Mouse (Mus musculus): ENCODE measurements around the gene Kiss1. TPM values are rescaled to one million over a fixed set of nuclear protein-coding genes. Genes with fewer than 3 reads are reported as not detected.

Kiss1 gene
- total and polyA plus RNA-seq, 3 experiments = not detected

DNA sequence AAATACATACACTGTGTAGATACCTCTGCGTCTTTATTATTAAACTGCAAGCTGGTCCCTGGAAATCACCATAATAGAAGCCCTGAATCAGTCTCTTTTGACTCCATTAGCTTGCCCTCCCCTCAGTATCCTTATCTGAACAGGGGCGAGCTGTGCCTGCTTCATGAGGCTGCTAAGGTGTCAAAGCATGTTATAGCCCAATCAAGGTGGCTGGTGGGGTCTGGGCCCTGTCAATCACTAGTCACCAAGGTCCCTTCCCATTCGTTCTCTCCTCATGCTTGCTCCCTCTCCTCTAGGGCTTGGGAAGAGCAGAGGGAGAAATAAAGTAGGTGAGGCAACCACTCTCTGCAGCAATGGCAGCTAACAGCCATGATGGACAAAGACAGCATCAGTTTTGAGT, 25.6 kb downstream of the Kiss1 start:
- H3K27ac ChIP-seq (ENCODE audit: insufficient read depth, low read depth) = no peak overlapping the region
- no peak for DNase-seq (ENCODE audit: extremely low read depth)
- no peaks in the 10 kb centered on the region for H3K79me2 ChIP-seq (replicated peaks; ENCODE audit: control insufficient read depth, extremely low read depth, insufficient read depth, poor library complexity, severe bottlenecking)
- TF ChIP-seq ELF1 (IDR thresholded peaks at IDR 0.05; ENCODE audit: low read depth, low read length) = no peak
- no peak for TF ChIP-seq MAFK (IDR thresholded peaks at IDR 0.05; ENCODE audit: insufficient replicate concordance, low read length)
- no peak for TF ChIP-seq ZKSCAN1 (IDR thresholded peaks at IDR 0.05; ENCODE audit: borderline replicate concordance, low read depth, low read length)
- no peak for TF ChIP-seq MAZ (IDR thresholded peaks at IDR 0.05; ENCODE audit: low read depth, low read length)
- no peak for TF ChIP-seq IRF4 (IDR thresholded peaks at IDR 0.05; ENCODE audit: low read depth, low read length)
- TF ChIP-seq JUN (IDR thresholded peaks at IDR 0.05; ENCODE audit: insufficient read depth, low read depth, low read length) = no peak
- no peak for TF ChIP-seq BHLHE40 (IDR thresholded peaks at IDR 0.05; ENCODE audit: low read depth, low read length)
- TF ChIP-seq SIN3A (IDR thresholded peaks at IDR 0.05; ENCODE audit: low read length) = no peak
- in situ Hi-C loops (cut with MboI; ENCODE audit: low pct_ligation_motif_present, low pct_unique_long_range_greater_than_20kb, low sequenced_read_pairs) (no loop called here), dilution Hi-C loops (cut with MboI; ENCODE audit: extremely low pct_ligation_motif_present, extremely low pct_unique_long_range_greater_than_20kb, low sequenced_read_pairs) (no loop called here)
- H3K9me3 ChIP-seq (replicated peaks; ENCODE audit: low read length) = no peaks in the 10 kb centered on the region
- H3K4me3 ChIP-seq (replicated peaks in 1 of 3; ENCODE audit: low read depth in 2 of 3, low read length in 2 of 3, poor library complexity in 1 of 3) = no peak overlapping the region
- peaks cover 20 to 22% of the 10 kb centered on the region in 2 experiments for H3K4me1 ChIP-seq (ENCODE audit: control insufficient read depth in 1 of 2, insufficient read depth in 2 of 2)
- H3K27me3 ChIP-seq (replicated peaks) = peaks cover 53% of the 10 kb centered on the region
- H3K4me2 ChIP-seq (ENCODE audit: insufficient read depth, low read depth, poor library complexity, severe bottlenecking) = no peak overlapping the region
- no peak overlapping the region for H3K9ac ChIP-seq (ENCODE audit: insufficient read depth, low read depth)
- H3K36me3 ChIP-seq (replicated peaks in 1 of 2; ENCODE audit: control insufficient read depth in 1 of 2, insufficient read depth in 1 of 2, low read length in 1 of 2) = no peaks in the 10 kb centered on the region

DNA sequence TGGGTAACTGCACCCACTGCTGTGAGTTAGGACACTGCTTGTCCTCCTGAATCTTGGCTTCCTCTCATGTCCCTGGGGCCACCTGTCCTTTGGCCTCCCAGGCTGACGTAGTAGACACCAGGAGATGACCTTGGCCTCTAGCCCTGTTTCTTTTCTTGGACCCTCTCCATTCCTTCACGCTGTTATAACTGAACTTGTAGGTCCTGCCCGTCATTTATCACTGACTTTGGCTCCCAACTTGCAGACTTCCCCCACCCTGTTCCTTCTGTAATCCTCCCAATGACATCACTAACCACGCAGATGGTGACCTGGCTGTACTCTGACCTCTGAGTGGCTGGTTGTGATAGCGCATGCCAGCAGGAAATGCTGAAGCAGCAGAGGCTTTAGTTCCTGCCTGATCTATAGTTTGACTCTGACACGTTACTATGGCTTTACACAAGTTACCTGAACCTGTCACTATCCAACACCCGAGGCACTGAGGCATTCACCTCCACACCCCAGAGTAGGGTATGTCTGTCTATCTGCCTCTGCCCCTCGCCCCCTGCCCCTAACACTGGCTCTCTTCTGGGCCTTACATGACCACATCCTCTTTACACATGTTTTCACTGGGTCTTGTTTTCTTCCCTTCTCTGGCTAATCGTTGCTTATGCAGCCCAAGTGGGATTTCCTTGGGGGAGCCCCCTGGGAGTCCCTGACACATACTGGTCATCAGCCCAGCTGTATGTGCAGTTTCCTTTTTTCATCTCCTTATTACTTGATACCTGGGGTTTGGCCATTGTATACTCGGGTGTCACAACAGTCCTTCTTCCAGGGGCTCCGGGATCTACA, 26.2 kb downstream of the Kiss1 start:
- DNase-seq (ENCODE audit: extremely low read depth) = peak; percentile 48
- TF ChIP-seq NELFE (IDR thresholded peaks at IDR 0.05; ENCODE audit: low read depth, low read length) = no peak
- TF ChIP-seq USF1 (IDR thresholded peaks at IDR 0.05; ENCODE audit: low read depth, low read length) = no peak
- no peak for TF ChIP-seq POLR2A (IDR thresholded peaks at IDR 0.05; ENCODE audit: low read depth, low read length)
- TF ChIP-seq ZNF384 (IDR thresholded peaks at IDR 0.05; ENCODE audit: low read depth, low read length) = no peak
- no peak for TF ChIP-seq E2F4 (IDR thresholded peaks at IDR 0.05; ENCODE audit: insufficient replicate concordance, low read depth, low read length)
- no peak for TF ChIP-seq UBTF (IDR thresholded peaks at IDR 0.05; ENCODE audit: low read depth, low read length)
- no peak for TF ChIP-seq MEF2A (IDR thresholded peaks at IDR 0.05; ENCODE audit: borderline replicate concordance, low read depth, low read length)
- TF ChIP-seq MXI1 (IDR thresholded peaks at IDR 0.05; ENCODE audit: low read depth, low read length) = peak; percentile 72; the same call in 1 of the 2 replicates
- TF ChIP-seq SIN3A (IDR thresholded peaks at IDR 0.05; ENCODE audit: low read length) = peak; percentile 54; the same call in 1 of the 2 replicates
- TF ChIP-seq EP300 (IDR thresholded peaks at IDR 0.05; ENCODE audit: low read length) = peak; percentile 34; the same call in 1 of the 2 replicates
- TF ChIP-seq IRF4 (IDR thresholded peaks at IDR 0.05; ENCODE audit: low read depth, low read length) = peak; percentile 60; the same call in 1 of the 2 replicates
- TF ChIP-seq ETS1 (conservative IDR thresholded peaks at IDR 0.05; ENCODE audit: low read depth, low read length) = peak; percentile 74; the same call in 1 of the 2 replicates
- no peak; the same call in 1 of the 2 replicates for TF ChIP-seq TCF12 (IDR thresholded peaks at IDR 0.05; ENCODE audit: low read depth, low read length)
- TF ChIP-seq USF2 (conservative IDR thresholded peaks at IDR 0.05; ENCODE audit: low read depth, low read length) = no peak
- TF ChIP-seq TBP (conservative IDR thresholded peaks at IDR 0.05; ENCODE audit: low read depth, low read length) = no peak
- TF ChIP-seq ZC3H11A (IDR thresholded peaks at IDR 0.05; ENCODE audit: low read depth, low read length) = no peak
- TF ChIP-seq CHD2 (IDR thresholded peaks at IDR 0.05; ENCODE audit: low read length) = peak; percentile 36; the same call in 1 of the 2 replicates
- peak; percentile 69; the same call in 1 of the 2 replicates for TF ChIP-seq MAFK (IDR thresholded peaks at IDR 0.05; ENCODE audit: insufficient replicate concordance, low read length)
- no peak for TF ChIP-seq RCOR1 (conservative IDR thresholded peaks at IDR 0.05; ENCODE audit: low read depth, low read length)
- 0 out of 2 replicates have a peak, but pooled peaks have one; percentile 46 for TF ChIP-seq MAX (IDR thresholded peaks at IDR 0.05; ENCODE audit: low read length)
- no peak for TF ChIP-seq SMC3 (IDR thresholded peaks at IDR 0.05; ENCODE audit: low read depth, low read length)
- TF ChIP-seq POLR2AphosphoS2 (IDR thresholded peaks at IDR 0.05; ENCODE audit: low read depth, low read length) = no peak
- TF ChIP-seq GABPA (IDR thresholded peaks at IDR 0.05; ENCODE audit: insufficient replicate concordance, low read depth, low read length) = no peak
- TF ChIP-seq MAZ (IDR thresholded peaks at IDR 0.05; ENCODE audit: low read depth, low read length) = 0 out of 2 replicates have a peak, but pooled peaks have one; percentile 44
- no peak for TF ChIP-seq MYC (IDR thresholded peaks at IDR 0.05; ENCODE audit: low read depth, low read length)
- TF ChIP-seq HCFC1 (IDR thresholded peaks at IDR 0.05; ENCODE audit: low read depth, low read length) = peak; percentile 50

More for the DNA sequence above, 26.2 kb downstream of the Kiss1 start:
- Histone ChIP-seq H3K9me3 (replicated peaks; ENCODE audit: low read length) (no peaks in the 10 kb centered on the region), H3K4me1 (ENCODE audit: control insufficient read depth in 1 of 2, insufficient read depth in 2 of 2) (peaks cover 20 to 22% of the 10 kb centered on the region in 2 experiments), H3K27me3 (replicated peaks) (peaks cover 57% of the 10 kb centered on the region), H3K27ac (ENCODE audit: insufficient read depth, low read depth) (peak overlapping the region; percentile 26), H3K4me3 (replicated peaks in 1 of 3; ENCODE audit: low read depth in 2 of 3, low read length in 2 of 3, poor library complexity in 1 of 3) (no peak overlapping the region), H3K36me3 (replicated peaks in 1 of 2; ENCODE audit: control insufficient read depth in 1 of 2, insufficient read depth in 1 of 2, low read length in 1 of 2) (no peaks in the 10 kb centered on the region), H3K79me2 (replicated peaks; ENCODE audit: control insufficient read depth, extremely low read depth, insufficient read depth, poor library complexity, severe bottlenecking) (no peaks in the 10 kb centered on the region), H3K9ac (ENCODE audit: insufficient read depth, low read depth) (no peak overlapping the region), H3K4me2 (ENCODE audit: insufficient read depth, low read depth, poor library complexity, severe bottlenecking) (no peak overlapping the region; the same call in 1 of the 2 replicates)
- in situ Hi-C loops (cut with MboI; ENCODE audit: low pct_ligation_motif_present, low pct_unique_long_range_greater_than_20kb, low sequenced_read_pairs) = no loop called here
- dilution Hi-C loops (cut with MboI; ENCODE audit: extremely low pct_ligation_motif_present, extremely low pct_unique_long_range_greater_than_20kb, low sequenced_read_pairs) = no loop called here

All from CH12.LX (cell line).